Mouse (Mus musculus) right cerebral cortex, postnatal 4 days (tissue): ENCODE results near the gene Lpin2.

Experiments
- DNase-seq: peaks from one replicate; pipeline ENCODE4 v3.0.0-alpha.2; 2022

Lpin2 gene

GRCm38 (mm10) chr17:71206136-71206893, 24.0 kb downstream of the Lpin2 start:
- no peak for DNase-seq

DNA sequence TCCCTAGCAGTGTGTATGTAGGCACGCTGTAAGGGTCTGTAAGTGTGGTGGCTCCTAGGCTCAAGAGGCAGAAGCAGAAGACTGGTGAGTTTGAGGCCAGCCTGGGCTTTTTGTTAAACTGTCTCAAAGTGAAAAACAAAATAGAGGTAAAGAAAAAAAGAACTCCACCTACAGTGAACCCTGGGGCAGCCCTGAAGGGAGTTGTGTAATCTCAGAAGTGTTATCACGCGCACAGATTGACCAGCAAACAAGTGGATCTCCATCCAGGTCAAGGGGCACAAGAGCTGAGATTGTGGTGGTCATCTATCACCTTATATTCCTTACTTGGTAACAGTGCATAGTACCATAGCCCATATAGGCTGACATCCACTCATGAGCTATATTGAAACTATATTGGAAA, 24.9 kb downstream of the Lpin2 start:
- no peak for DNase-seq

GRCm38 (mm10) chr17:71208376-71208775, 26.0 kb downstream of the Lpin2 start:
- no peak for DNase-seq

- DNase-seq, result no peak
Observed at GRCm38 (mm10) chr17:71208921-71209320, 26.6 kb downstream of the Lpin2 start.

- no peak for DNase-seq
Observed at GRCm38 (mm10) chr17:71209936-71210335, 27.6 kb downstream of the Lpin2 start.

DNA sequence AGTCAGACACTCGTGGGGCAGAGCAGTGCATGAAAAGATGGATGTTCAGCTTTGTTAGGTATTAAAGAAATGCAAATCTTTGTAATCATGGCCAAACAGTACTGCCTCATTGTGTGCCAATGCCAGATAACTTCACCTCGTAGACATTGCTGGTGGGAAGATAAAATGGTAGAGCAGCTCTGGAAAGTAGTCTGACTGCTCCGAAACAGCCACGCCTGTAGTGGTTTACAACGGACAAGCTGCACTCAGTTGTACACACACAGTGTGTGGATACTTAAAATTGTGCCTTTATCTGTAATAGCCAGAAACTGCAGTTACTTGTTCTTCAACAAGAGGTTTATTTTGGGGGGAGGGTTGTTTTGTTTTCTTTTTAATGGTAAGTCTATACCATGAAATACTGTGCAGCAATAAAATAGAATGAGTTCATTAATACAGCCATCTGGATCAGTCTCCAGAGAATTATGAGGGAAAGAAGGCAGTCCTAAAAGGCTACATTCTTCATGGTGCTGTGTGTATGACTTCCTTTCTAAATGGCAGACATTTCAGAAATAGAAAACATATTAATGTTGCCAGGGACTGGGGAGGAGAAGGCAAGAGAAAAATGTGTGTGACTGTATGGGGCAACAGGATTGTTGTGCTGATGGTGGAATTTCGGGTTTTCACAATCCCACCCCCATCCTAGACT, 29.7 kb downstream of the Lpin2 start:
- DNase-seq, result no peak

- no peak for DNase-seq
Observed at GRCm38 (mm10) chr17:71213666-71214065, 31.3 kb downstream of the Lpin2 start.

- no peak for DNase-seq
Observed at GRCm38 (mm10) chr17:71214514-71215240, 32.3 kb downstream of the Lpin2 start.

GRCm38 (mm10) chr17:71215241-71215839, 33.0 kb downstream of the Lpin2 start:
- no peak for DNase-seq

DNA sequence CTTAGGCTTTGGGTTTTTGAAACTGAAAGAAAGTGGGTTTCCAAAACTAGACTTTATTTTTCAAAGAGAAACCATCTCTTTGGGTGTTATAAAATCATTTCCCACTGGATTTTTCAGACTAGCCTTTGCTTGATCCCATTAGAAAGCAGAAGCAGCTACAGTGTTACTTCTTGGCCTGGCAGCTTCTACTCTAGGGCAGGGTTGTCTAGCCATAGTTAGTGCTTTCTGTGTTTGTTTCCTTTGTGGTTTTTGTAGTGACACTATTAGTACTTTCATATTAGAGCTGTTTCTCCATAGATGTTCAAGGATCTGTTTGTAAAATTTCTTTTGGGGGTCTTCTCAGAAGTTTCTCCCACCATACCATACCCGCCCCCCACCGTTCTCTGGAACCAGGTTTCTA, 33.9 kb downstream of the Lpin2 start:
- DNase-seq, result no peak

- DNase-seq, result no peak
Observed at GRCm38 (mm10) chr17:71217111-71217685, 34.8 kb downstream of the Lpin2 start.

GRCm38 (mm10) chr17:71221383-71221782, 39.0 kb downstream of the Lpin2 start:
- no peak for DNase-seq

- no peak for DNase-seq
Observed at GRCm38 (mm10) chr17:71223676-71224075, 41.3 kb downstream of the Lpin2 start.

DNA sequence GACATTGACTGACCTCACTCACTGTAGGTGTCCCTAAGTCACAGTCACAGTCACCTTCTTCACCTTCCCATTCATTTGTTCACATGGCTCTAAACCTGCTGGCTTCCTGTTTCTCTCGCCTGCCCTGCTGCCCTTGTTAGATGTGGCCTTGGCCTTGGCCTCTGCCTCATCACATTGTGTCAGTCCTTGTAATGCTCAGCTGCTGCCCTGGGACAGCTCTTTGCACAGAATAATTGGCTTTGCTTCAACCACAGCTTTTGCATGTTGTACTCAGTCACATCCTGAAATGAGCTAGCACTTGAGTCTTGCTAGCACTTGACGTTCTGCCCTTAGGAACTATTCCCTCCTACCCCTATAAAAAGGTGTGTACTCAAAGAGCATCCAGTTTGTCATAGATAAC, 42.2 kb downstream of the Lpin2 start:
- DNase-seq, result no peak

GRCm38 (mm10) chr17:71225091-71225490, 42.7 kb downstream of the Lpin2 start:
- DNase-seq, result no peak

DNA sequence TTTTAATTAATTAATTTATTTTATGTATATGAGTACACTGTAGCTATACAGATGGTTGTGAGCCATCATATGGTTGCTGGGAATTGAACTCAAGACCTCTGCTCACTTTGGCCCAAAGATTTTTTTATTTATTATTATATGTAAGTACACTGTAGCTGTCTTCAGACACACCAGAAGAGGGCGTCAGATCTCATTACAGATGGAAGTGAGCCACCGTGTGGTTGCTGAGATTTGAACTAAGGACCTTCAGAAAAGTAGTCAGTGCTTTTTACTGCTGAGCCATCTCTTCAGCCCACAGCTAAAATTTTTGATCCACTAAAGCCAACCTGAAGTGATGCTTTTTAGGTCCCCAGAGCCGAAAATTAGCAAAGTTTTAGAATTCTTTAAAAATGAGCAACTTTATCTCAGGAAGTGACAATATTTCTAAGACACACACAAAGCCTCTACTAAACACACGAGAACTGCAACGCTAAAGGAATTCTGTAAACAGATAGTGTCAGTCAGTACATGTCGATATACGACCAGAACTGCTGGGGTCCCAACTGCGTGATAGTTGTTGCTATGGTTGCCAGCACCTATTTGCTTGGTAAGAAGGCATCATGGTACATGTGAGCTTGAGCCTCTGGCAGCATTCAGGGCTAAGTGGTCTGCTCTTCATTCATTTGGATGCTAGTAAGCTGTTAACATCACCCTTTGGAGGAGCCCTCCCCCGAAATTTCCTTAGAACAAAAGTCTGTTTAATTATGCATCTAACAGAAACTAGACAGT, 45.0 kb downstream of the Lpin2 start:
- DNase-seq, result no peak

DNA sequence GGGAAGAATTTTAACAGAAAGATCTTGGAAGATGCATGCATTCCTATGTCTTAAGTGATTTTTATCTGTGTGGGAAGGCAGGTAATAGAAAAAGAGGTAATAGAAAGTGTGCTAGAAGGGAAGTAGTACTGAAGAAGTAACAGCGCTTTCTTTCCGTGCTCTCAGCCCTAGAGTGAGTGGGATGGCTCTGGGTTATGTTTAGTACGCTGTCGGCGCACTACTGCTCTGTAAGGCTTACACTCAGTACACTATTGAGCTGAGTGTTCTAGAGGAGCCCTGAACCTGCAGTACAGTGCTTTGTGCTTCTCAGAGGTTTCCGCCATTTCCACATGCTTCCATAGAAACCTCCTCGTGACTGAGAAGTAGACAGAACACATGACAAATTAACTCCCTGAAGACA, 46.3 kb downstream of the Lpin2 start:
- no peak for DNase-seq

DNA sequence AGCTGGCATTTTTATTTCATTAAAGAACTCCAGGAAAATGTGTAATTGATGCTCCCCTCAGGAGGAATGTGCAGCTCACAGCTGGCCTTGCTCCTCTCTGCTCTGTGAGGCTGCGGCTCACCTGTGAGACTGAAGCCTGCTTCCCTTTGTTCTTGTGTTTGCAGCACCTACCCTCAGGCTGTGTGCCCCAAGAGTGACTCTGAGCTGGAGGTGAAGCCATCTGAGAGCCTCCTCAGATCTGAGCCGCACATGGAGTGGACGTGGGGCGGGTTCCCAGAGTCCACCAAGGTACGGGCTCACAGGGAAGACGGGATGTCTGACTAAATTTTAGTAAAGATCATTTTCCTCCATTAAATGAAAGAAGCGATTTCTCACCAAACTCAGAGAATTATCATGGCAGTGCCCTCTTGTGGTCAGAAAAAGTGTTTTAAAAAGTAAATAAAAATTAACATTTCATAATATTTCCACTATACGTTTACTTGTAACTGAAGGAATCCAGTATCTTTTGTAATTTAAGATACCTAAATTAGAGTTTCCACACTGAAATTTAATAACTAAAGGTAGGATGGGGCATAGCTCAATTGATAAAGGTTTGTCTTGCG, 47.8 kb downstream of the Lpin2 start:
- DNase-seq, result no peak

DNA sequence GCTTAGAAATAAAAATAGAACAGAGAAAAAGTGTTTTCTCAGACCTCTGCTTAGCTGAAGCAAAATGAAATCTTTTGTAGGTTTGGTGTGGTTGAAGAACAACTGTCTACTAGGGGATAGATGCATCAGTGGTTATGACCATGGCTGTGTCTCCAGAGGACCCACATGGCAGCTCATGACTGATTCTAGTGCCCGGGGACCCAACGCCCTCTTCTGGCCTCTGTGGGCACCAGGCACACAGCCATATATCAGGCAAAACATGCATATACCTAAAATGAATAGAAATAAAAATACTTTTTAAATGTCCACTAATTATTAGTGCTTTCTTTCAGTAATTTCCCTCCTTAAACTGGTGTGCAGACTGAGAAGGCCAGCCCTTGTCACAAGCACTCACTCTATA, 49.6 kb downstream of the Lpin2 start:
- no peak for DNase-seq

DNA sequence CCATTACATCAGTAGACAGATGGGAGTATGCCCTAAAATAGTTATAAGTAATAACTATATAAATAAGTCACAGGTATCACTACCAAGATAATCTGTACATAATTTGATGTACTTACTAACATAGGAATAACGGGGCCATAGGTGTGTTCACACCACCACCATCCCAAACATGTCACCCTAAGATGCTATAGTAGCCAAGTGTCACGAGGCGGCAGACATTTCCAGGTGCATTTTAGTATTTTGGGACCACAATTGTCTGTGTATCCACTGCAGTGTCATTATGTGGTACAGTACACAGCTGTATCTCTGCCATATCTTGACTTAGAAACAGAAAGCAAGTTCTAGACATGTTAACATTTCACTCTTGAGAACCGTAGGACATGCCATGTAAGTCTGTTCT, 50.9 kb downstream of the Lpin2 start:
- DNase-seq, result no peak

GRCm38 (mm10) chr17:71234041-71234594, 51.8 kb downstream of the Lpin2 start:
- no peak for DNase-seq
